Mouse (Mus musculus) C2C12 (cell line): Measurements from ENCODE around the gene Cd47. TPM values are rescaled to one million over a fixed set of nuclear protein-coding genes. Genes with fewer than 3 reads are reported as not detected.

ENCODE experiments used
- H3K27me3 ChIP-seq: one replicate; pipeline ENCODE4 v1.6.1; 2011; ENCODE audit not compliant: control insufficient read depth, insufficient read depth, insufficient read length
- H3K36me3 ChIP-seq: one replicate; pipeline ENCODE4 v1.6.1; 2011; ENCODE audit not compliant: control insufficient read depth, insufficient read depth
- H3K4me3 ChIP-seq: one replicate; pipeline ENCODE4 v1.5.1; 2011; ENCODE audit warnings: mild to moderate bottlenecking, control low read depth; ENCODE audit not compliant: poor library complexity, insufficient read depth, severe bottlenecking
- H3K79me2 ChIP-seq: one replicate; pipeline ENCODE4 v1.6.1; 2011; ENCODE audit not compliant: control insufficient read depth, insufficient read depth
- H3K79me3 ChIP-seq: one replicate; pipeline ENCODE4 v1.6.1; 2011; ENCODE audit warnings: low read depth, control low read depth
- H3ac ChIP-seq: one replicate; pipeline ENCODE3; 2011; ENCODE audit warnings: low read depth; ENCODE audit not compliant: control insufficient read depth, insufficient read length
- CEBPB ChIP-seq: IDR thresholded peaks from one replicate; pipeline ENCODE4 v1.6.1; 2011; ENCODE audit warnings: low read depth, mild to moderate bottlenecking, control low read depth, moderate library complexity
- CTCF ChIP-seq: IDR thresholded peaks from one replicate; pipeline ENCODE4 v1.5.1; 2011; ENCODE audit not compliant: control insufficient read depth, insufficient read depth, insufficient read length
- FOSL1 ChIP-seq: IDR thresholded peaks from one replicate; pipeline ENCODE4 v1.8.0; 2011; ENCODE audit warnings: mild to moderate bottlenecking, low read length; ENCODE audit not compliant: poor library complexity, insufficient read depth, severe bottlenecking
- MAX ChIP-seq: IDR thresholded peaks from one replicate; pipeline ENCODE4 v1.6.1; 2011; ENCODE audit warnings: mild to moderate bottlenecking, control low read depth
- MYOD1 ChIP-seq: IDR thresholded peaks from one replicate; pipeline ENCODE4 v1.6.1; 2011; ENCODE audit warnings: low read depth; ENCODE audit not compliant: control insufficient read depth, insufficient read length
- MYOG ChIP-seq: IDR thresholded peaks from one replicate; pipeline ENCODE4 v1.6.1; 2011; ENCODE audit not compliant: control insufficient read depth, insufficient read length; ENCODE audit errors: extremely low read depth
- USF1 ChIP-seq: IDR thresholded peaks from one replicate; pipeline ENCODE4 v1.6.1; 2011; ENCODE audit warnings: low read depth, mild to moderate bottlenecking, control low read depth, moderate library complexity
- polyA plus RNA-seq: library from polyadenylated mRNA; unstranded; fragments of >200 nt; fragmentation: generic; extraction: Trizol; gene quantifications from one replicate; pipeline ENCODE4 v1.2.1, GENCODE M21; 2012; ENCODE audit warnings: missing spikeins

Gene Cd47
- polyA plus RNA-seq, 1 experiment = 76.0 TPM

DNA sequence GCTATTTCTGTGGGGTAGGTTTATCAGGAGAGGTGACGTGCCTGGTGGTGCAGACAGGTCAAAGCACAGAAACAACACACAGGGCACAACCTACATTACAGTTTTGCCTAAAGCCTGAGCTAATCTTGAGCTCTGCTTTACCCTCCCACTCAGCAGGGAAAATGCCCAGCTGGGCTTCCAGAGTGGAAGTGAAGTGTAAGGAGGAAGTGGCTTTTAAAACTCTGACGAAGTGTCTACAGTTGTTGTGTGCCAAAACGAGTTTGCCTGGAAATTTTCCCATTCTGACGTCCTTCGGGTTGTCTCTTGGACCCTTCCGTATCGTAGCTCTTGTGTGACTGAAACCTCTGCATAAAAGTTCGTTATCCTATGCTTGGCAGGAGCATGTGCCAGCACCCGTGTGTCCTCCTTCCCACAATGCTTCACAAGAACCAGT lies 7.9 kb upstream of the Cd47 start:
- no peak overlapping the region for H3ac ChIP-seq
- H3K36me3 ChIP-seq = no peaks in the 10 kb centered on the region
- TF ChIP-seq CTCF (no peak), USF1 (no peak), FOSL1 (no peak), CEBPB (no peak), MYOD1 (no peak), MAX (no peak), MYOG (no peak)

DNA sequence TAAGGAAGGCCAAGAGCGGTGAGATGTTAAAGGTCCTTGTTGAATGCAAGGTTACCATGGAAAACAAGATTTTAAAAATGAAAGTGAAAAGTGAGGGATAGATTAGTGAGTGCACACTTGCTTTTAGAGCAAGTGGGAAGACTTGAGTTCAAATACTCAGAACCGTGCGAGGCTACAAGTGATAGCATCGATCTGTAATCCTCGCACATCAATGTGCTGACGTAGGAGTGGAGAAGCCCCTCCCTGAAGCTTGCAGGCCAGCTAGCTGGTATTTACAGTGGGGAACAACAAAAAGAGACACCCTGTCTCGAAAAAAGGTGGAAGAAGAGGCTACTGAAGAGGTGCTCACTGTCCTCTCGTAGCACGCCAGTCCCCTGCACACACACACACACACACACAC lies 6.7 kb upstream of the Cd47 start:
- H3K4me3 ChIP-seq = no peak overlapping the region
- no peaks in the 10 kb centered on the region for H3K79me3 ChIP-seq
- H3K27me3 ChIP-seq = no peaks in the 10 kb centered on the region
- H3K36me3 ChIP-seq = no peaks in the 10 kb centered on the region
- H3K79me2 ChIP-seq = no peaks in the 10 kb centered on the region
- H3ac ChIP-seq = no peak overlapping the region
- TF ChIP-seq CTCF (no peak), FOSL1 (no peak), USF1 (no peak), MYOG (no peak), CEBPB (no peak)

More for the DNA sequence above, 7.9 kb upstream of the Cd47 start:
- Histone ChIP-seq H3K4me3 (no peak overlapping the region), H3K27me3 (no peaks in the 10 kb centered on the region), H3K79me2 (no peaks in the 10 kb centered on the region), H3K79me3 (no peaks in the 10 kb centered on the region)

DNA sequence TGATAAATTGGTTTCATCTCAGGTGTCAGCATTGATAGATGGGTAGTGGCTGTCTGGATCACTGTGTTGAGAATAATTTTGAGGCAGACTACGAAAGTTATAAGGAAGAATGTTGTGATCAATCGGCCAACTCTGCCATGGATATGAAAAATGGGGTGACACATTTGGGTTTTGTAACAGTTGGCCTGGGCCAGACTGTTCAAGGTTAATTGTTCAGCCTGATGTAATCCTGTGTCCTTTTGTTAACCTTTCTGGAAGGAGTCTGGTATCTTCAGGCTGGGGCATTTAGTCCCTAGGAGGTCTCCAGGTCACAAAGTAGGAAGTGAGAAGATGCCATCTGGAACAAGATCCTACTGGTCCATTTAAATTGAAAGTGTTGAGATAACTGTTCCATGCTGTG lies 4.1 kb upstream of the Cd47 start:
- TF ChIP-seq MYOG (no peak), FOSL1 (no peak), CTCF (no peak), MYOD1 (no peak), USF1 (no peak), MAX (no peak)
- Histone ChIP-seq H3K27me3 (no peaks in the 10 kb centered on the region), H3K79me2 (no peaks in the 10 kb centered on the region), H3K79me3 (no peaks in the 10 kb centered on the region), H3K36me3 (no peaks in the 10 kb centered on the region), H3K4me3 (no peak overlapping the region), H3ac (no peak overlapping the region)

DNA sequence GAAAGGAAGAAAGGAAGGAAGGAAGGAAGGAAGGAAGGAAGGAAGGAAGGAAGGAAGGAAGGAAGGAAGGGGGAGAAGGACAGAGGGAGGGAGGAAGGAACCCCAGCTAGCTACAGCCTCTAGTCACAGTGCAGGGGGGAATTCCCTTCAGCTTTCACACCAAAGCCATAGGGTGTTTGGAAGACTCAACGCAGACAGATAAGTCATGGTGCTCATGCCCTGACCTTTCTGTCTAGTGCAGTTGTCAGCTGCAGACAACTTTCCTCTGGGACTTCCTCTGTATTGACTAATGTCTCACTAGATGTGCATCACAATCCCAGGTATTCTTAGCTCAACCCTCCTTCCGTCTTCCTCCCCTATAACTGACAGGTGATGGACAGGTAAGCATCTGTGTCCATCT lies 3.4 kb upstream of the Cd47 start:
- H3K79me3 ChIP-seq = no peaks in the 10 kb centered on the region
- no peak overlapping the region for H3K4me3 ChIP-seq
- H3K27me3 ChIP-seq = no peaks in the 10 kb centered on the region
- H3K79me2 ChIP-seq = no peaks in the 10 kb centered on the region
- no peak overlapping the region for H3ac ChIP-seq
- no peak for TF ChIP-seq MYOG
- TF ChIP-seq MAX = no peak
- no peak for TF ChIP-seq MYOD1
- TF ChIP-seq FOSL1 = no peak
- no peak for TF ChIP-seq USF1
- no peak for TF ChIP-seq CEBPB
- TF ChIP-seq CTCF = no peak
- no peaks in the 10 kb centered on the region for H3K36me3 ChIP-seq

DNA sequence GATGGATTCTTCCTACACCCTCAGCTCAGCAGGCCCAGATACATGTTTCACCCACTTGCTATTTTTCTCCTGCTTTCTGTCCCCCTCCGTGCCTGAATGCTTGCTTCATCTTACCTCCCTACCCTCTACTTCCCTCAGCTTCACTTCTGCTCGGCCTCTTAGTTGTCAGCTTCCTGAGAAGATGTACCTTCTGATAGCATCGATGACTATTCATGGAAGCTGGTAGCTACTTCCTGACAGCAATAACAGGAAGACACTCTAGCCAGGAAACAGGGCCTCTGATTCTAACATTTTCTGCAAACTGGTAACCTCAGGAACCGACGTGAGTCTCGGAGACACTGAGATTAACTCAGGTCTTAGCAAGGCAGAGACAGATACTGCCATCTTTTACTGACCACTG lies 1.5 kb upstream of the Cd47 start:
- no peak for TF ChIP-seq USF1
- TF ChIP-seq FOSL1 = no peak
- TF ChIP-seq MYOG = no peak
- no peak for TF ChIP-seq CEBPB
- Histone ChIP-seq H3K4me3 (no peak overlapping the region), H3ac (no peak overlapping the region), H3K79me2 (no peaks in the 10 kb centered on the region), H3K36me3 (no peaks in the 10 kb centered on the region), H3K79me3 (no peaks in the 10 kb centered on the region), H3K27me3 (no peaks in the 10 kb centered on the region)

DNA sequence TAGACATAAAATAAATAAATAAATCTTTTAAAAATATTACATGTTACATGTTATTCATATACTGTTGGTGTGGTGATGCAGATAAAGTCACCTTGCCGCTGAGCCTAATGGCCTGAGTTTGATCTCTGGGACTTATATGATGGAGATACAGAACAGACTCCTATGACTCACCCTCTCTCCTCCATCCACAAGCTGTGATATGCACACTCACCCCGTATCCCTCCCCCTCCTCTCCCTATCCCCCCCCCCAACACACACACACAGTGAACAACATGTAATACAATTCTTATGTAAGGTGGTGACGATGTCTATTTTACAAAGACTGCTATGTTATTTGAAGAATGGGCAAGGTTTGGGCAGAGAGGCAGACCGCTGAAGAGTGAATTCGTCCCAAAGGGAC lies 663 bp downstream of the Cd47 start:
- no peak overlapping the region for H3K4me3 ChIP-seq
- H3K36me3 ChIP-seq = no peaks in the 10 kb centered on the region
- no peaks in the 10 kb centered on the region for H3K79me3 ChIP-seq
- H3ac ChIP-seq = no peak overlapping the region
- H3K79me2 ChIP-seq = no peaks in the 10 kb centered on the region
- no peaks in the 10 kb centered on the region for H3K27me3 ChIP-seq
- TF ChIP-seq USF1 (no peak), CEBPB (no peak), MAX (no peak), MYOG (no peak), CTCF (no peak), MYOD1 (no peak), FOSL1 (no peak)

DNA sequence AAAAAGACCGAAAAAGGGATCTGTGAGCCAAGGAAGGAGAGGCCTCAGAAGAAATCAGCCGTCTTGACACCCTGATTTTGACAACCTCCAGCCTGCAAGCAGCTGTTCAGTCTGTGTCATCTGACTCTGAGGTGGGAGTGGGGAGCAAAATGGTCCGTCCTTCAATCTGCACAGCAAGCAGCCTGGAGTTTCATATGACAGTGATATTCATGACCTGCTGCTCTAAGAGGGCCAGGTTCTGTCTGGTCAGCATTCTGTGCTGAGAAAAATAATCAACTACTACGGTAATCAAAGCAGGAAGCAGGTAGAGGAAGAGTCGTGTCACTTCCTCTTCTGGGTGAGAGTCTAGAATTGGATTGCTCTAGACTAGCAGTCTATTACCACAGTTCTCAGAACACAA lies 1.1 kb downstream of the Cd47 start:
- Histone ChIP-seq H3K27me3 (no peaks in the 10 kb centered on the region), H3K4me3 (no peak overlapping the region), H3ac (no peak overlapping the region), H3K79me2 (no peaks in the 10 kb centered on the region), H3K36me3 (no peaks in the 10 kb centered on the region), H3K79me3 (no peaks in the 10 kb centered on the region)
- TF ChIP-seq MAX (no peak), CTCF (no peak), FOSL1 (no peak), CEBPB (no peak), MYOD1 (no peak), MYOG (no peak), USF1 (no peak)
